Mouse (Mus musculus) lung, embryonic 14.5 days (tissue): ENCODE measurements around the gene Ash1l. TPM values are rescaled to one million over a fixed set of nuclear protein-coding genes. Genes with fewer than 3 reads are reported as not detected.

Source experiments
- ATAC-seq: fragments of 200-750 bp; cut with Nextera tagmentation; 2 replicates; pipeline ENCODE4 v1.8.0; 2017; ENCODE audit warnings: mild to moderate bottlenecking, moderate TSS enrichment, moderate library complexity; ENCODE audit not compliant: insufficient read depth
- DNase-seq: peaks from one replicate; pipeline ENCODE4 v3.0.0-alpha.2; 2015
- H3K27ac ChIP-seq: fragments of 300-500 bp; sonication (generic); 2 replicates; pipeline ENCODE4 v1.5.1; 2014; ENCODE audit warnings: low read depth, mild to moderate bottlenecking, moderate library complexity
- H3K27me3 ChIP-seq: fragments of 300-500 bp; sonication (generic); 2 replicates; pipeline ENCODE4 v1.6.1; 2014; ENCODE audit warnings: low read length, control low read depth; ENCODE audit not compliant: insufficient read depth
- H3K36me3 ChIP-seq: fragments of 300-500 bp; sonication (generic); 2 replicates; pipeline ENCODE4 v1.6.1; 2014; ENCODE audit warnings: control low read depth; ENCODE audit not compliant: insufficient read depth
- H3K4me1 ChIP-seq: fragments of 300-500 bp; sonication (generic); 2 replicates; pipeline ENCODE4 v1.6.1; 2014; ENCODE audit warnings: antibody characterized with exemption, control low read depth; ENCODE audit not compliant: insufficient read depth
- H3K4me2 ChIP-seq: fragments of 300-500 bp; sonication (generic); 2 replicates; pipeline ENCODE4 v1.6.1; 2014; ENCODE audit warnings: mild to moderate bottlenecking
- H3K4me3 ChIP-seq: fragments of 300-500 bp; sonication (generic); 2 replicates; pipeline ENCODE4 v1.5.1; 2014; ENCODE audit warnings: low read depth, low read length
- H3K9ac ChIP-seq: fragments of 300-500 bp; sonication (generic); 2 replicates; pipeline ENCODE4 v1.6.1; 2014
- H3K9me3 ChIP-seq: fragments of 300-500 bp; sonication (generic); 2 replicates; pipeline ENCODE4 v1.6.1; 2016; ENCODE audit warnings: low read depth, low read length, control low read depth
- CTCF ChIP-seq: IDR thresholded peaks from 2 replicates; pipeline ENCODE4 v1.5.1; 2016; ENCODE audit warnings: antibody characterized with exemption, low read depth
- WGBS: fragments of 180-500 bp; shearing (Covaris S2); extraction: QIAGEN DNeasy Blood & Tissue Kit; methylation state at CpG from one replicate; pipeline ENCODE4 v1.1.7; 2014; 5-methylcytosine and 5-hydroxymethylcytosine counted together
- polyA plus RNA-seq: library from polyadenylated mRNA; unstranded; fragments of >200 nt; fragmentation: Nextera tagmentation; extraction: Ambion mirVana; gene quantifications from 2 replicates; pipeline ENCODE4 v1.2.1, GENCODE M21; 2014

Ash1l gene
- polyA plus RNA-seq: 22.9 and 23.1 TPM in 2 replicates

DNA sequence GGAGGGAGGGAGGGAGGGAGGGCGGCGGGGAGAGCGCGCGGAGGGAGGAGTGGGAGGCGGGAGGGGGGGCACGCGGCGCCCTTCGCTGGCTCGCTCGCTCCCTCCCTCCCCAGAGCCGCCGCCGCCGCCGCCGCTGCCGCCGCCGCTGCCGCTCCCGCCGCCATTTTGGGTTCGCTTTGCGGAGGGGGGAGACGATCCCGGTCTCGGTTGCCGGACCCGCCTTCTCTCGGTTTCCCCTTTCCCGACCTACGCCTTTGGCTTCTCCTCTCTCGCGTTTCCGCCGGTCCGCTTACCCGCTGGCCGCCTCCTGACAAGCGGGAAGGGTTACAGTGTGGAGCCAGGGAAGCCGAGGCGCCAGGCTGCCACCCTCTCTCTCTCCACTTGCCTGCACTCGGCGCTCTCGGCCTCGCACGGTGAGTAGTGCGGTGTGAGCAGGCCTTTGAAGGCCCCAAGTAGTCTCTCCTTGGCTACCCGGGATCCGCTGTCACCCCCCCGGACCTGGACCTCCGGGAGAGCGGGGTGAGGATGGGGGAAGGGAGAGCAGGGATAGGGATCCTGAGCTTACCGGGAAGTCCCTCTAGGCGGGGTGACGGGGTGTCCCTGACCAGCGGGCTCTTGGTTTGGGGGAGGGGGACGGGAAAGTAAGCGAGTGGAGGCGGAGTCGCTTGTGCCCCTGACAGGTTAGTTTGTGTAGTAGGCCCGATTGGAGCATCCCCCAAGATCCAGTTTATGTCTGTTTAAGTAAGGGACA is at the start of gene Ash1l, which contains the start of gene Dap3:
Gene Ash1l (plus strand): TSS at position 47 of the 751 bp plus-strand sequence.
Gene Dap3 (minus strand): TSS at position 606 of the 751 bp plus-strand sequence.
- DNase-seq (peak; percentile 77), ATAC-seq (peak; percentile 83)
- Histone ChIP-seq H3K9ac (peak within 1 kb of the TSS; percentile 98), H3K4me1 (peaks cover 15% of the 10 kb centered on the region; the same call in 1 of the 2 replicates), H3K4me2 (peak within 1 kb of the TSS; percentile 81), H3K36me3 (no peaks in the 10 kb centered on the region), H3K9me3 (no peaks in the 10 kb centered on the region), H3K4me3 (peak within 1 kb of the TSS; percentile 86), H3K27me3 (no peaks in the 10 kb centered on the region), H3K27ac (peak within 1 kb of the TSS; percentile 99)
- peak; percentile 57 for TF ChIP-seq CTCF
- WGBS: under 1% methylated on average over 33 of the region's 64 CpGs

GRCm38 (mm10) chr3:88904803-88905202 is 45.6 kb upstream of the Ash1l start:
- no peak overlapping the region for H3K4me2 ChIP-seq
- H3K27me3 ChIP-seq: no peaks in the 10 kb centered on the region
- H3K9ac ChIP-seq: no peak overlapping the region
- no peak overlapping the region for H3K4me3 ChIP-seq
- ATAC-seq (no peak), DNase-seq (no peak)
- no peak for TF ChIP-seq CTCF
- H3K27ac ChIP-seq: no peak overlapping the region
- H3K4me1 ChIP-seq: no peaks in the 10 kb centered on the region
- no peaks in the 10 kb centered on the region for H3K9me3 ChIP-seq
- peaks cover 89% of the 10 kb centered on the region for H3K36me3 ChIP-seq
- 92% methylated on average over 3 of the region's 3 CpGs for WGBS

- Histone ChIP-seq H3K4me1 (no peaks in the 10 kb centered on the region), H3K9ac (no peak overlapping the region), H3K4me2 (no peak overlapping the region), H3K36me3 (peaks cover 93% of the 10 kb centered on the region), H3K27me3 (no peaks in the 10 kb centered on the region), H3K9me3 (no peaks in the 10 kb centered on the region), H3K4me3 (no peak overlapping the region), H3K27ac (no peak overlapping the region)
- ATAC-seq (no peak), DNase-seq (no peak)
- WGBS: 85% methylated on average over 6 of the region's 6 CpGs
- no peak for TF ChIP-seq CTCF
These were observed 45.2 kb upstream of the Ash1l start for GRCm38 (mm10) chr3:88905209-88905608.

- Histone ChIP-seq H3K4me3 (no peak overlapping the region), H3K4me2 (no peak overlapping the region), H3K27me3 (no peaks in the 10 kb centered on the region), H3K27ac (no peak overlapping the region), H3K4me1 (no peaks in the 10 kb centered on the region), H3K36me3 (peaks cover 95% of the 10 kb centered on the region), H3K9me3 (no peaks in the 10 kb centered on the region), H3K9ac (no peak overlapping the region)
- 91% methylated on average over 2 of the region's 2 CpGs for WGBS
- no peak for TF ChIP-seq CTCF
- DNase-seq (no peak), ATAC-seq (no peak)
These were observed 44.7 kb upstream of the Ash1l start for GRCm38 (mm10) chr3:88905741-88906140.

DNA sequence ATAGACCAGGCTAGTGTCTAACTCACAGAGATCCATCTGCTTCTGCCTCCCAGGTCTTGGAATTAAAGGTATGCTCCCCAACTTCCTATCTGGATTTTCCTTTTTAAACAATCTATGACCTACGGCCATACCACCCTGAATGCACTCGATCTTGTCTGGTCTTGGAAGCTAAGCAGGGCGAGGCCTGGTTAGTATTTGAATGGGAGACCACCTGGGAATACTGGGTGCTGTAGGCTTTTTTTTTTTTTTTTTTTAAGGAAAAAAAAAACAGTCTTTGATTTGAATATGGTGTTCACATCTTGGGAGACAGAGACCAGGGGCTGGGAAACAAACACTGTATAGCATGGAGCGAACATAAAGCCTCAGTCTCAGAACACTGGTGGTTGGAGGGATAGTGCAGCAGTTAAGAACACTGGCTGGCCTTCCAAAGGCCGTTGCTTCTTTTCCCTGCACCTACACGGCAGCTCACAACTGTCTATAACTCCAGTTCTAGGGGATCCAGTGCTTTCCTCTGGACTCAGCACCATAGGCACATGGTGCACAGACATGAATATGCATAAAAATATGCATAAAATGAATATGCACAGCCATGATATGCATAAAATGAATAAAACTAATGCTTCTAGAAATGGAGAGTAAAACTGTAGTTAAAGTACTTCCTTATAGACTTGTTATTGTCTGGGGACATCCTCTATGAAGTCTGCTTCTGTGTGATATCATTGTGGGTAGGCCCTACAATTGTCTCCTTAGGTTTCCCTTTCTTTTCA is 43.8 kb upstream of the Ash1l start:
- Histone ChIP-seq H3K4me1 (no peaks in the 10 kb centered on the region), H3K36me3 (peaks cover 97% of the 10 kb centered on the region), H3K9ac (no peak overlapping the region), H3K27ac (no peak overlapping the region), H3K4me2 (no peak overlapping the region), H3K27me3 (no peaks in the 10 kb centered on the region), H3K9me3 (no peaks in the 10 kb centered on the region), H3K4me3 (no peak overlapping the region)
- DNase-seq (no peak), ATAC-seq (no peak)
- WGBS: 83% methylated on average over 6 of the region's 6 CpGs
- no peak for TF ChIP-seq CTCF

GRCm38 (mm10) chr3:88912585-88912984 is 37.8 kb upstream of the Ash1l start:
- Histone ChIP-seq H3K4me3 (peak overlapping the region; percentile 68), H3K4me2 (peak overlapping the region; percentile 86), H3K27ac (no peak overlapping the region), H3K9ac (no peak overlapping the region), H3K27me3 (no peaks in the 10 kb centered on the region), H3K4me1 (peaks cover 8% of the 10 kb centered on the region; the same call in 1 of the 2 replicates), H3K9me3 (no peaks in the 10 kb centered on the region), H3K36me3 (peaks cover 50% of the 10 kb centered on the region)
- ATAC-seq (no peak), DNase-seq (no peak)
- WGBS: 82% methylated on average over 7 of the region's 7 CpGs
- TF ChIP-seq CTCF: no peak
